Mouse (Mus musculus) layer of hippocampus, adult 2 months (tissue): Measurements from ENCODE around the gene Apom. TPM values are rescaled to one million over a fixed set of nuclear protein-coding genes. Genes with fewer than 3 reads are reported as not detected.

ENCODE experiments used
- DNase-seq, 2 experiments: peaks; one replicate each; pipeline ENCODE4 v3.0.0; 2022; ENCODE audit warnings: low spot score in 2 of 2
- H3K27ac ChIP-seq: fragments of 200-600 bp; 2 replicates; pipeline ENCODE4 v1.8.1; 2022
- H3K4me3 ChIP-seq: fragments of 200-600 bp; 2 replicates; pipeline ENCODE4 v1.8.1; 2022; ENCODE audit warnings: mild to moderate bottlenecking
- CTCF ChIP-seq: fragments of 200-600 bp; conservative IDR thresholded peaks from 2 replicates; pipeline ENCODE4 v1.8.1; 2022; ENCODE audit warnings: antibody characterized with exemption, mild to moderate bottlenecking, moderate library complexity
- total RNA-seq, 2 experiments: library from RNA; stranded (reverse); gene quantifications; 2 replicates each; pipeline ENCODE4 v1.2.3; 2021

Apom gene
- total RNA-seq, 2 experiments from 2014 or later = 0.37 to 0.49 TPM

DNA sequence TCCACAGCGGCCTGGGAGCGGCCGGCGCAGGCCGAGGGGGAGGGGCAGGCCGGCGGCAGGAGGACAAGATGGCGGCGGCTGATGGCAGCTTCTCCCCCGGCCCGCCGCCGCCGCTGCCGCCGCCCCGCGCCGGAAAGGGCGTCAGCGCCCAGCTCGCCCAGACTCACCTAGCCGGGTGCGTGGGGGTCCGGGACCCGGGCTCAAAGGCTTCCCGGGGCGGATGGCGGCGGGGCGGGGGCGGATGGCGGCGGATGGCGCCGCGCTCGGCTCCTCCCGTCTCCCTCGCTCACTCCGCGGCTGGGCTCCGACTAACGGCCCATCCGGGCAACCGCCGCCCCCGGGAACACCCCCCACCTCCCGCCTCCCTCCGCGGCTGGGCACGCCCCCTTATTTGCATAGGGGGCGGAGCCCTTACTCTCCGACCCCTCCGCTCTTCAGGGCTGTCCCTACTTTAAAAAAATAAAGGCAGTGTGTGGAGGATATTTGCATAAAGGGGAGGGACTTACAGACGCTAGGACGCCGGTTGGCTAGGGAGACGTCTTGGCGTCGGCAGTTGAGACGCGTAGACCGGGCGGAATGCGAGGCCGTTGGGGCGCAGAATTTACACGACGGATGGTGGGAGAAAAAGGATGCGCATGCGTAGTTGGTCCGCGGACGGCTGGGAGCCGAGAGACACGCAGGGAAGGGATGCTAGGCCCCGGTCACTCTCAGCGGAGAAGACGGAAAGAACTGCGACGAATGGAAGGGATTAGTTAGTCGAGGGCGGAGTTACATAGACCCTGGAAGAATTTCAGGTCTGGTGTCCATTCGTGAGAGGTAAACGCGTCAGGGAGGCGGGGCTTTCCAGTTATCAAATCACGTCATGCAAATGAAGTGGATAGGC, 33.0 kb upstream of the Apom start, which contains the start of gene Prrc2a:
TSS of gene Prrc2a (minus strand) at position 330 of the 883 bp plus-strand sequence.
- Histone ChIP-seq H3K27ac (peak within 1 kb of the TSS; percentile 99), H3K4me3 (peak within 1 kb of the TSS; percentile 89)
- DNase-seq = peak; percentile 98 to 99
- no peak; the same call in 1 of the 2 replicates for TF ChIP-seq CTCF

GRCm38 (mm10) chr17:35164218-35164567, 32.3 kb upstream of the Apom start:
- peak overlapping the region; percentile 89 for H3K4me3 ChIP-seq
- DNase-seq = no peak
- H3K27ac ChIP-seq = peak overlapping the region; percentile 99
- no peak for TF ChIP-seq CTCF

- Histone ChIP-seq H3K27ac (peak overlapping the region; percentile 99), H3K4me3 (peak overlapping the region; percentile 89)
- TF ChIP-seq CTCF = no peak
- DNase-seq = no peak
Observed at GRCm38 (mm10) chr17:35163326-35164081, 31.7 kb upstream of the Apom start.

- Histone ChIP-seq H3K27ac (peak overlapping the region; percentile 99), H3K4me3 (peak overlapping the region; percentile 89)
- DNase-seq = no peak
- no peak for TF ChIP-seq CTCF
Observed at GRCm38 (mm10) chr17:35162730-35163129, 30.9 kb upstream of the Apom start.

DNA sequence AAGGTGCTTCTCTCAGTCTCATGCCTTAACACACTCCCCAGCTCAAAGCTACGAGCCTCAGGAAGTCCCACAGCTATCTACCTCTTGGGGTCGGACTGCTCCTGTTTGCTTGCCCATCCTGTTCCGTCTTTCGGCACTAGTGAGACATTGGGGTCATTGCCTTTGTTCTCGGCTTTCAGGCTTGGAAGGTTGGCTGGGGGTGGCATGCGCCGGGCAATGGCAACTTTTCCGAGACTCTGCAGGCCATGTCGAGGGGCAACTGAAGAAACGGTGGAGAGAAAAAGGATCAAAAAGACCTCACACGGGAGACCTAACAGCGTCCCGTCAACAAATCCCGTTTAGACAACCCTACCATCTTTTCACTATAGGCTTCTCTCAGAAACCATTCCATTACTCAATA, 30.3 kb upstream of the Apom start:
- DNase-seq = no peak
- no peak for TF ChIP-seq CTCF
- peak overlapping the region; percentile 89 for H3K4me3 ChIP-seq

DNA sequence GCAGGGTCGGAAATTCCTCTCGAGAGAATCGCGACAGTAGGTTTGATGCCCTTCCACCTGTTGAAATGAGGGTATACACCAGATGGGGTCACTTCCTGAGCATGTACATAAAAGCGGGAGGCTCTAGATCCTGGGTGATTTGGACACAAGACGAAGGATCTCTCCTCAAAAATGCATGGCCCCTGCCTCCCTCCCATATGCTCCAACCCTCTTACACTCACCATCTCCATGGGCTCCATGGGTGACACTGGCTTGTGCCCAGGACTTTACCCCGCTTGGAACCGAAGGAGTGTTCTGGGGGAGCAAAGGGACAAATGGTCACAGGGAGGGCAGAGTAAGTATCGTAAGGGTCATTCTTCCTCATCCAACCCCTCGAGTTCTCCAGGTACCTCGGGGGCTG, 29.6 kb upstream of the Apom start:
- H3K27ac ChIP-seq = no peak overlapping the region
- no peak overlapping the region for H3K4me3 ChIP-seq
- no peak for TF ChIP-seq CTCF
- no peak for DNase-seq

More for the DNA sequence above, 30.3 kb upstream of the Apom start:
- H3K27ac ChIP-seq = peak overlapping the region; percentile 99; the same call in 1 of the 2 replicates

DNA sequence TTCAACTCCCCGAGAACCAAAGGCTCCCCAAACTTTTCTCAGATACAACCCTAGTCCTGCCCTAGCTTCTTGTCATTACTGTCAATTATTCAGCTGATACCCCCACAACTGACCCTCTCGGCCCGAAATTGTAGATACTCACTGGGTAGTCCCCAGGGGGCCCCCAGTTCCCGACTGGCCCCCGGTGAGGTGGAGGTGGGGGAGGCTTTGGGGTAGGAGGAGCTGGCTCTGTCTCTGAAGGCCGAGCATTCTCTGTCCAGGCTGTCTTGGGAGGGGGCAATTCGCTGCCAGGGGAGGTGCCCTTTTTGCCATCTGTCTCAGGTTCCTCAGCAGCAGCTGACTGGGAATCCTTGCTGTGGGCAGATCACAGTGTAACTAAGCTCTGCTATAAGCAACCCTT, 27.8 kb upstream of the Apom start:
- DNase-seq = no peak
- no peak for TF ChIP-seq CTCF
- H3K27ac ChIP-seq = no peak overlapping the region
- H3K4me3 ChIP-seq = no peak overlapping the region

DNA sequence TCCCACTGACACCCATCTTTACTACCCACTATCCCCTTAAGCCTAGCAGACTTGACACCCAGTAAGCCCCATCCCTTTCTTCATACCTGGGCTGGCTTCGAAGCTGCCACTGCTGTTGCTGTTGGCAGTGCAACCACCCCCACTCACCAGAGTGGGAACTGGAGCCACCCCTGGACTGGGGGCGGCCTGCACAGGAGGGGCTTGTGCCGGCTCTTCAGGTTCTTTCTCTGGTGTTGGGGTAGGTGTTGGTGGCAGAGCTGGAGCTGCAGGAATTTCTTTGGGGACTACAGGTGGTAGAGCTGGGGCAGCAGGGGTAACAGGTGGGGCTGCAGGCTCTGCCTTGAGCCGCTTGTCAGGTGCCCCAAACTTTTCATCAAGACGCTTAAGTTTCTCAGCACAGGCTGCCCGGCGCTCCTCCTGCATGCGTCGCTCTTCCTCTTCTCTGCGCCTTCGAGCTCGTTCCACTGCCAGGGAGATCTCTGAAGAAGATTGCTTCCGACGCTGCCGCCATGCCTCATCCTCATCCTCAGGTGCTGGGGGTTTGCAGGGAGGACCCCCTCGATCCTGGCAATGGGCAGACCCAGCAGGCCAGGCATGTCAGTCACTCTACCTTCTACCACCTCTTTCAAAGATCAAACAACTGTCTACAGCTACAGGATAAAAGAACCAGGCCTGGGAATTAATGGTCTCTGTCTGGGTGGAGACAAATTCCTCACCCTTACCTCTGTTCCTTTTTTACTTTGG, 27.2 kb upstream of the Apom start:
- Histone ChIP-seq H3K27ac (no peak overlapping the region), H3K4me3 (no peak overlapping the region)
- TF ChIP-seq CTCF = no peak
- DNase-seq = no peak

DNA sequence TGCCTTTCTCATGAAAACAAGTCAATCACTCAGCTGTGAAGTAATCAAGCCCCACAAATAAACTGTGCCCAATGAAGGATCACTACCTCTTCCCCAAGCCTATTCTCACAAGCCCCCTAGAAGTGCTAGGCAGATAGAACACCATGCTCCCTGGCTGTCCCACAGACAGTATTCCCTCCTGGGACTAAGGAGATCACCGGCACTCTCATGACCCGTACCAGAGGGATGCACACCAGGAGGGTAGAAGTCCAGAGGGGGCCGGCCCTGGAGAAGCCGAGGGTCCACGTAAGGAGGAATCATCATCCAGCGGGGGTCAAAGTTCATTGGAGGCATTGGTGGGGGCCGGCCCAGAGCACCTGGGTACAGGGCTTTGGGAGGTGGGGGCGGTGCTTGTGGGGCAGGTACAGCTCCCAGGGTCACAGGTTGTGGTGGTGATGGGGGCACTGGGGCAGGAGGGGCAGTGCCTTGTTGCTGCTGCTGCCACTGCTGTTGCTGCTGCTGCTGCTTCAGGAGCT, 25.9 kb upstream of the Apom start:
- no peak for DNase-seq

GRCm38 (mm10) chr17:35157254-35157653, 25.4 kb upstream of the Apom start:
- no peak for TF ChIP-seq CTCF
- no peak overlapping the region for H3K4me3 ChIP-seq
- no peak for DNase-seq
- no peak overlapping the region for H3K27ac ChIP-seq

More for the DNA sequence above, 25.9 kb upstream of the Apom start:
- Histone ChIP-seq H3K4me3 (no peak overlapping the region), H3K27ac (no peak overlapping the region)
- TF ChIP-seq CTCF = no peak

GRCm38 (mm10) chr17:35156461-35157200, 24.8 kb upstream of the Apom start:
- H3K4me3 ChIP-seq = no peak overlapping the region
- no peak for TF ChIP-seq CTCF
- no peak overlapping the region for H3K27ac ChIP-seq
- no peak for DNase-seq

GRCm38 (mm10) chr17:35155451-35155850, 23.6 kb upstream of the Apom start:
- no peak for DNase-seq
- no peak overlapping the region for H3K4me3 ChIP-seq
- TF ChIP-seq CTCF = no peak
- no peak overlapping the region for H3K27ac ChIP-seq
